14 mouse cellular contexts compared by ENCODE assay signal in genomic region chr9:50722451-50722911, GRCm38 (mm10). TPM values are rescaled to one million over a fixed set of nuclear protein-coding genes. Genes with fewer than 3 reads are reported as not detected.
DNase-seq lines count a peak whose midpoint lies in the region; ATAC-seq and TF ChIP-seq lines count a peak whose summit lies in the region.
"Had no signal": no experiment of that assay in that cellular context is flagged by ENCODE, and none has a peak within 500 bp of the region (broad histone marks: within the 10 kb centered on the region; RNA-seq: fewer than 3 reads in every experiment).

No protein-coding gene starts in this region.

- H3K36me3 ChIP-seq in lung, embryonic 14.5 days (ENCODE audit: insufficient read depth) = no peaks in the 10 kb centered on the region
- H3K36me3 ChIP-seq in embryonic facial prominence, embryonic 12.5 days = no peaks in the 10 kb centered on the region
- peaks cover 11% of the 10 kb centered on the region; the same call in 1 of the 2 replicates for H3K36me3 ChIP-seq in limb, embryonic 12.5 days
- H3K36me3 ChIP-seq: stomach, embryonic 15.5 days had no signal

- DNase-seq in gastrocnemius, adult 2 months = peak; percentile 60
- no peak for DNase-seq in gastrocnemius, adult 18-20 months (ENCODE audit: low spot score)
- no peak for DNase-seq in lung, embryonic 14.5 days
- DNase-seq in lung, postnatal 14 days = no peak
- no peak for DNase-seq in kidney, postnatal 4 days
- DNase-seq in adrenal gland, postnatal 14 days = no peak
- DNase-seq: liver, postnatal 0 days; retina, postnatal 1 day had no signal

- 30% methylated on average over 8 of the region's 8 CpGs for WGBS in lung, embryonic 14.5 days
- 64% methylated on average over 8 of the region's 8 CpGs for WGBS in embryonic facial prominence, embryonic 12.5 days
- WGBS in limb, embryonic 12.5 days = 44% methylated on average over 8 of the region's 8 CpGs

- H3K4me1 ChIP-seq in lung, embryonic 14.5 days (ENCODE audit: insufficient read depth) = peaks cover 27% of the 10 kb centered on the region
- peaks cover 39% of the 10 kb centered on the region for H3K4me1 ChIP-seq in embryonic facial prominence, embryonic 12.5 days
- peaks cover 55% of the 10 kb centered on the region for H3K4me1 ChIP-seq in limb, embryonic 12.5 days (replicated peaks)

- H3K27me3 ChIP-seq in lung, embryonic 14.5 days (ENCODE audit: insufficient read depth, low read length) = no peaks in the 10 kb centered on the region
- H3K27me3 ChIP-seq in embryonic facial prominence, embryonic 12.5 days = no peaks in the 10 kb centered on the region
- no peaks in the 10 kb centered on the region for H3K27me3 ChIP-seq in limb, embryonic 12.5 days
- H3K27me3 ChIP-seq: Patski; stomach, embryonic 15.5 days had no signal

- H3K27ac ChIP-seq in gastrocnemius, adult 2 months = peak overlapping the region; percentile 75; the same call in 1 of the 2 replicates
- 0 out of 2 replicates have a peak overlapping the region, but pooled peaks have one; percentile 78 for H3K27ac ChIP-seq in lung, embryonic 14.5 days (ENCODE audit: low read depth)
- 0 out of 2 replicates have a peak overlapping the region, but pooled peaks have one; percentile 3 for H3K27ac ChIP-seq in embryonic facial prominence, embryonic 12.5 days
- 0 out of 2 replicates have a peak overlapping the region, but pooled peaks have one; percentile 12 for H3K27ac ChIP-seq in limb, embryonic 12.5 days

- H3K4me3 ChIP-seq in gastrocnemius, adult 2 months = no peak overlapping the region
- no peak overlapping the region for H3K4me3 ChIP-seq in lung, embryonic 14.5 days (ENCODE audit: low read depth, low read length)
- H3K4me3 ChIP-seq in embryonic facial prominence, embryonic 12.5 days = no peak overlapping the region
- no peak overlapping the region for H3K4me3 ChIP-seq in limb, embryonic 12.5 days (replicated peaks)
- H3K4me3 ChIP-seq: stomach, embryonic 15.5 days had no signal

- H3K9me3 ChIP-seq in lung, embryonic 14.5 days (ENCODE audit: low read depth, low read length) = no peaks in the 10 kb centered on the region
- H3K9me3 ChIP-seq in embryonic facial prominence, embryonic 12.5 days = no peaks in the 10 kb centered on the region
- H3K9me3 ChIP-seq in limb, embryonic 12.5 days = no peaks in the 10 kb centered on the region
- H3K9me3 ChIP-seq: stomach, embryonic 15.5 days had no signal

- H3K4me2 ChIP-seq in lung, embryonic 14.5 days = peak overlapping the region; percentile 51; the same call in 1 of the 2 replicates
- no peak overlapping the region for H3K4me2 ChIP-seq in embryonic facial prominence, embryonic 12.5 days (replicated peaks)
- H3K4me2 ChIP-seq in limb, embryonic 12.5 days = no peak overlapping the region

- no peak overlapping the region; the same call in 1 of the 2 replicates for H3K9ac ChIP-seq in lung, embryonic 14.5 days
- H3K9ac ChIP-seq in embryonic facial prominence, embryonic 12.5 days = no peak overlapping the region
- H3K9ac ChIP-seq in limb, embryonic 12.5 days (replicated peaks) = no peak overlapping the region
- H3K9ac ChIP-seq: liver, postnatal 0 days; stomach, embryonic 15.5 days had no signal

- TF ChIP-seq CTCF in gastrocnemius, adult 2 months (IDR thresholded peaks at IDR 0.05) = no peak
- TF ChIP-seq CTCF in lung, embryonic 14.5 days (IDR thresholded peaks at IDR 0.05; ENCODE audit: low read depth) = no peak

- intact Hi-C loops in gastrocnemius, adult 2 months (cut with DNase I) = no loop called here

- no peak for ATAC-seq in lung, embryonic 14.5 days (ENCODE audit: insufficient read depth)
- no peak for ATAC-seq in embryonic facial prominence, embryonic 12.5 days (ENCODE audit: insufficient number of reproducible peaks, insufficient read depth, low FRiP score, low TSS enrichment)
- no peak for ATAC-seq in limb, embryonic 12.5 days (ENCODE audit: insufficient number of reproducible peaks, insufficient read depth, low FRiP score, low TSS enrichment, low read depth)
- ATAC-seq: intestine, embryonic 16.5 days; Patski had no signal

RNA-seq across cellular contexts. Expression of gene Dixdc1, which starts 16.8 kb away (rescaled TPM):
- 1 to 10 TPM; 2.6 to 4.7 TPM for total RNA-seq in gastrocnemius, adult 2 months (2021)
- total RNA-seq in gastrocnemius, adult 18-20 months (2021) = 1 to 10 TPM; 2.1 to 4.7 TPM
- polyA plus RNA-seq in lung, embryonic 14.5 days (2014; fragmentation: Nextera tagmentation; extraction: Ambion mirVana) = 11.6 and 12.1 TPM in 2 replicates
- 20.2 and 20.8 TPM in 2 replicates for polyA plus RNA-seq in embryonic facial prominence, embryonic 12.5 days (2016; fragmentation: Nextera tagmentation; extraction: Ambion mirVana)
- polyA plus RNA-seq in limb, embryonic 12.5 days (2016; fragmentation: Nextera tagmentation; extraction: Ambion mirVana) = 29.5 and 30.4 TPM in 2 replicates
- 8.4 and 9.5 TPM in 2 replicates for total RNA-seq in adrenal gland, postnatal 14 days (2021)

RNA-seq across cellular contexts. Expression of gene 2310030G06Rik, which starts 23.9 kb away (rescaled TPM):
- 1 to 10 TPM; 2.4 to 6.5 TPM for total RNA-seq in gastrocnemius, adult 2 months (2021)
- total RNA-seq in gastrocnemius, adult 18-20 months (2021) = 1 to 10 TPM; 4.5 to 5.6 TPM
- polyA plus RNA-seq in lung, embryonic 14.5 days (2014; fragmentation: Nextera tagmentation; extraction: Ambion mirVana) = 9.7 and 10.0 TPM in 2 replicates
- 4.5 and 4.6 TPM in 2 replicates for polyA plus RNA-seq in embryonic facial prominence, embryonic 12.5 days (2016; fragmentation: Nextera tagmentation; extraction: Ambion mirVana)
- 2.2 and 3.5 TPM in 2 replicates for polyA plus RNA-seq in limb, embryonic 12.5 days (2016; fragmentation: Nextera tagmentation; extraction: Ambion mirVana)
- total RNA-seq in adrenal gland, postnatal 14 days (2021) = 6.6 and 6.9 TPM in 2 replicates
- total RNA-seq: monocyte, adult 5-6 weeks had no signal

RNA-seq across cellular contexts. Expression of gene Cryab, which starts 28.6 kb away (rescaled TPM):
- total RNA-seq in gastrocnemius, adult 2 months (2021) = 1,000 to 10,000 TPM in 1 of 2 experiments, 100 to 1,000 TPM in 1; 885 to 2,545 TPM
- 1,000 to 10,000 TPM; 1,743 to 2,314 TPM for total RNA-seq in gastrocnemius, adult 18-20 months (2021)
- 41.1 and 64.3 TPM in 2 replicates for polyA plus RNA-seq in lung, embryonic 14.5 days (2014; fragmentation: Nextera tagmentation; extraction: Ambion mirVana)
- polyA plus RNA-seq in embryonic facial prominence, embryonic 12.5 days (2016; fragmentation: Nextera tagmentation; extraction: Ambion mirVana) = 25.4 and 36.0 TPM in 2 replicates
- 28.0 and 31.2 TPM in 2 replicates for polyA plus RNA-seq in limb, embryonic 12.5 days (2016; fragmentation: Nextera tagmentation; extraction: Ambion mirVana)
- 21.4 and 29.2 TPM in 2 replicates for total RNA-seq in adrenal gland, postnatal 14 days (2021)
- total RNA-seq: monocyte, adult 5-6 weeks had no signal

RNA-seq across cellular contexts. Expression of gene Hspb2, which starts 29.7 kb away (rescaled TPM):
- total RNA-seq in gastrocnemius, adult 2 months (2021) = 100 to 1,000 TPM; 123 to 143 TPM
- 100 to 1,000 TPM; 120 to 134 TPM for total RNA-seq in gastrocnemius, adult 18-20 months (2021)
- polyA plus RNA-seq in lung, embryonic 14.5 days (2014; fragmentation: Nextera tagmentation; extraction: Ambion mirVana) = 3.4 and 6.0 TPM in 2 replicates
- 8.5 and 10.1 TPM in 2 replicates for polyA plus RNA-seq in embryonic facial prominence, embryonic 12.5 days (2016; fragmentation: Nextera tagmentation; extraction: Ambion mirVana)
- polyA plus RNA-seq in limb, embryonic 12.5 days (2016; fragmentation: Nextera tagmentation; extraction: Ambion mirVana) = 13.3 and 19.2 TPM in 2 replicates
- total RNA-seq in adrenal gland, postnatal 14 days (2021) = 1.5 and 1.9 TPM in 2 replicates
- total RNA-seq: monocyte, adult 5-6 weeks had no signal

RNA-seq across cellular contexts. Expression of gene Fdxacb1, which starts 45.6 kb away (rescaled TPM):
- 1 to 10 TPM; 3.4 to 3.9 TPM for total RNA-seq in gastrocnemius, adult 2 months (2021)
- total RNA-seq in gastrocnemius, adult 18-20 months (2021) = 1 to 10 TPM; 4.2 to 4.4 TPM
- 15.2 and 15.3 TPM in 2 replicates for polyA plus RNA-seq in lung, embryonic 14.5 days (2014; fragmentation: Nextera tagmentation; extraction: Ambion mirVana)
- 10.5 and 12.5 TPM in 2 replicates for polyA plus RNA-seq in embryonic facial prominence, embryonic 12.5 days (2016; fragmentation: Nextera tagmentation; extraction: Ambion mirVana)
- polyA plus RNA-seq in limb, embryonic 12.5 days (2016; fragmentation: Nextera tagmentation; extraction: Ambion mirVana) = 10.9 and 11.3 TPM in 2 replicates
- 5.7 and 6.4 TPM in 2 replicates for total RNA-seq in adrenal gland, postnatal 14 days (2021)

Comparison
In these comparisons a context has a peak if more than half of its experiments do, and no peak if none do; other contexts are left out.
1. H3K27ac ChIP-seq: peak in every context shown above with its lines; median percentile 78 in lung, embryonic 14.5 days; 75 in gastrocnemius, adult 2 months; 12 in limb, embryonic 12.5 days; 3 in embryonic facial prominence, embryonic 12.5 days.
2. RNA of gene Cryab, which starts 28.6 kb away (total RNA-seq): 885 to 2,545 TPM in gastrocnemius, adult 2 months and 1,743 to 2,314 TPM in gastrocnemius, adult 18-20 months; 21.4 to 29.2 TPM in adrenal gland, postnatal 14 days; every median in the first group is over 10 times any median in the second.